Mouse (Mus musculus): Measurements from ENCODE around the gene 1700001J03Rik.
"Not testable (repeated sequence)": the region's sequence is repeated elsewhere in the genome, so short reads cannot be mapped to it uniquely, and the experiment has no call there.

1700001J03Rik gene

GRCm38 (mm10) chr5:146187441-146187840 lies 2.3 kb upstream of the 1700001J03Rik start:
- DNase-seq = peak; percentile 72

- DNase-seq = not testable (repeated sequence)
These were observed 12.4 kb downstream of the 1700001J03Rik start for GRCm38 (mm10) chr5:146172744-146173143.

GRCm38 (mm10) chr5:146170621-146171020 lies 14.5 kb downstream of the 1700001J03Rik start, which contains the start of gene Gm6309:
Gm6309 (minus strand) TSS chr5:146170721.
- not testable (repeated sequence) for DNase-seq

GRCm38 (mm10) chr5:146160439-146160838 lies 24.7 kb downstream of the 1700001J03Rik start, which contains the start of gene Gm5565:
Gm5565 (minus strand) TSS chr5:146160539.
- DNase-seq = not testable (repeated sequence)

GRCm38 (mm10) chr5:146158326-146158725 lies 26.8 kb downstream of the 1700001J03Rik start:
- DNase-seq = not testable (repeated sequence)

- DNase-seq = no peak
These were observed 34.6 kb downstream of the 1700001J03Rik start for GRCm38 (mm10) chr5:146150454-146150853.

- peak; percentile 10 for DNase-seq
These were observed 37.2 kb downstream of the 1700001J03Rik start for GRCm38 (mm10) chr5:146147903-146148302.

Measured in retina, postnatal 1 day (tissue).